Mouse (Mus musculus) erythroblast, embryonic 14.5 days (primary cell): ENCODE data around the gene Cox7b. TPM values are rescaled to one million over a fixed set of nuclear protein-coding genes. Genes with fewer than 3 reads are reported as not detected.

Source experiments
- H3K27me3 ChIP-seq: 2 replicates; pipeline ENCODE4 v1.6.1; 2012; ENCODE audit warnings: inconsistent platforms; ENCODE audit not compliant: control insufficient read depth
- H3K36me3 ChIP-seq: 2 replicates; pipeline ENCODE4 v1.6.1; 2012; ENCODE audit warnings: mild to moderate bottlenecking, inconsistent platforms; ENCODE audit not compliant: control insufficient read depth
- H3K4me1 ChIP-seq: 2 replicates; pipeline ENCODE4 v1.6.1; 2012; ENCODE audit warnings: inconsistent platforms; ENCODE audit not compliant: control insufficient read depth
- H3K4me3 ChIP-seq: replicated peaks from 2 replicates; pipeline ENCODE3; 2012; ENCODE audit warnings: moderate library complexity, mild to moderate bottlenecking, inconsistent platforms
- H3K9me3 ChIP-seq: 2 replicates; pipeline ENCODE4 v1.6.1; 2012; ENCODE audit warnings: low read length, inconsistent platforms, mixed read lengths; ENCODE audit not compliant: control insufficient read depth
- GATA1 ChIP-seq: IDR thresholded peaks from 2 replicates; pipeline ENCODE4 v1.6.1; 2012; ENCODE audit warnings: low read length, inconsistent platforms, mixed read lengths
- TAL1 ChIP-seq: IDR thresholded peaks from 3 replicates; pipeline ENCODE4 v1.6.1; 2012; ENCODE audit warnings: low read length, inconsistent platforms, mixed read lengths
- polyA plus RNA-seq: library from polyadenylated mRNA; stranded (reverse); fragments of >175 nt; gene quantifications from 2 replicates; pipeline ENCODE4 v1.2.3, GENCODE M21; 2012

Cox7b gene
- polyA plus RNA-seq, 1 experiment, result 5.8 TPM

DNA sequence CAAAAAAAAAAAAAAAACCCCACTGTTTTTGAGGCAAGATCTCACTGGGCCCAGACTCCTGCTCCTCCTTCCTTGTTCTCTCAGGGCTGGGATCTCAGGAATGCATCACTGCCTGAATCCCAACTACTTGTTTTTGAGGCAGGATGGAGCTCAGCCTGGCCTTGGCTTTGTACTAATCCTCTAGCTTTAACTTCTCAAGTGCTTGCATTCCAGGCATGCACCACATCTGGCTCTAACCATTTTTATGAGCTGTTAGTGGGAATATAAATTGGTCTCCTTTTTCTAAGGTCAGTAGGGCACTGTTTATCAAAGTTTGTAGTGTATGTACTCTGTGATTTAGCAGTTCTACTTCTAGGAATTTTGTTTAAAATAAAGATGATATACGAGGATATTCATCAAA, 32.7 kb downstream of the Cox7b start:
- Histone ChIP-seq H3K36me3 (no peaks in the 10 kb centered on the region), H3K27me3 (no peaks in the 10 kb centered on the region), H3K4me1 (peaks cover 23% of the 10 kb centered on the region), H3K9me3 (no peaks in the 10 kb centered on the region), H3K4me3 (no peak overlapping the region)
- TF ChIP-seq TAL1, result no peak
- TF ChIP-seq GATA1, result no peak

Other genes starting within 250 kb of the Cox7b start
- 0.38 and 0.58 TPM in 2 replicates for gene Atrx, start 86.3 kb upstream of the Cox7b start, polyA plus RNA-seq
- gene Magt1, start 3.8 kb upstream of the Cox7b start, polyA plus RNA-seq, result 0.19 and 0.22 TPM in 2 replicates
- gene Atp7a, start 11.6 kb downstream of the Cox7b start, polyA plus RNA-seq, result 0.01 TPM in 1 of 2 replicates, not detected in the other
- gene Tlr13, start 127.5 kb downstream of the Cox7b start, polyA plus RNA-seq, result 0.07 TPM in 1 of 2 replicates, not detected in the other
- gene Pgk1, start 171.4 kb downstream of the Cox7b start, polyA plus RNA-seq, result 0.39 and 0.47 TPM in 2 replicates
- 0.01 and 0.04 TPM in 2 replicates for gene Taf9b, start 205.5 kb downstream of the Cox7b start, polyA plus RNA-seq
- 0.01 TPM in 1 of 2 replicates, not detected in the other for gene Fnd3c2, start 239.7 kb downstream of the Cox7b start, polyA plus RNA-seq